Mouse (Mus musculus): ENCODE measurements around the gene Mxd4. TPM values are rescaled to one million over a fixed set of nuclear protein-coding genes. Genes with fewer than 3 reads are reported as not detected.

The Mxd4 gene
- polyA plus RNA-seq, 1 experiment from 2014 or later = 41.1 TPM

GRCm38 (mm10) chr5:34196423-34196822 lies 8.9 kb upstream of the Mxd4 start:
- H3K4me1 ChIP-seq = 0 out of 2 replicates have a peak, but pooled peaks cover 1% of the 10 kb centered on the region
- H3K9me3 ChIP-seq = no peaks in the 10 kb centered on the region
- WGBS = 81% methylated on average over 7 of the region's 7 CpGs
- no peak for ATAC-seq (ENCODE audit: insufficient number of reproducible peaks, insufficient read depth, low FRiP score, low TSS enrichment, low read depth)
- no peaks in the 10 kb centered on the region for H3K27me3 ChIP-seq
- H3K4me3 ChIP-seq = no peak overlapping the region
- no peaks in the 10 kb centered on the region for H3K36me3 ChIP-seq
- no peak overlapping the region for H3K27ac ChIP-seq
- H3K4me2 ChIP-seq = no peak overlapping the region
- no peak overlapping the region for H3K9ac ChIP-seq

GRCm38 (mm10) chr5:34195786-34196185 lies 8.3 kb upstream of the Mxd4 start:
- H3K4me1 ChIP-seq = peaks cover 3% of the 10 kb centered on the region; the same call in 1 of the 2 replicates
- WGBS = 92% methylated on average over 12 of the region's 12 CpGs
- H3K27me3 ChIP-seq = no peaks in the 10 kb centered on the region
- H3K27ac ChIP-seq = no peak overlapping the region
- no peaks in the 10 kb centered on the region for H3K36me3 ChIP-seq
- H3K9me3 ChIP-seq = no peaks in the 10 kb centered on the region
- H3K4me3 ChIP-seq = no peak overlapping the region
- no peak overlapping the region for H3K9ac ChIP-seq
- no peak for ATAC-seq (ENCODE audit: insufficient number of reproducible peaks, insufficient read depth, low FRiP score, low TSS enrichment, low read depth)
- H3K4me2 ChIP-seq = no peak overlapping the region

- ATAC-seq (ENCODE audit: insufficient number of reproducible peaks, insufficient read depth, low FRiP score, low TSS enrichment, low read depth) = no peak
- H3K9me3 ChIP-seq = no peaks in the 10 kb centered on the region
- H3K27me3 ChIP-seq = no peaks in the 10 kb centered on the region
- no peaks in the 10 kb centered on the region for H3K36me3 ChIP-seq
- 81% methylated on average over 6 of the region's 6 CpGs for WGBS
- H3K9ac ChIP-seq = no peak overlapping the region
- peaks cover 3% of the 10 kb centered on the region; the same call in 1 of the 2 replicates for H3K4me1 ChIP-seq
- no peak overlapping the region for H3K4me3 ChIP-seq
- H3K27ac ChIP-seq = no peak overlapping the region
- H3K4me2 ChIP-seq = no peak overlapping the region
Measured at GRCm38 (mm10) chr5:34194975-34195662, 7.6 kb upstream of the Mxd4 start.

GRCm38 (mm10) chr5:34194426-34194825 lies 6.9 kb upstream of the Mxd4 start:
- Histone ChIP-seq H3K4me2 (no peak overlapping the region), H3K9me3 (no peaks in the 10 kb centered on the region), H3K4me1 (peaks cover 3% of the 10 kb centered on the region; the same call in 1 of the 2 replicates), H3K27me3 (no peaks in the 10 kb centered on the region), H3K9ac (no peak overlapping the region), H3K36me3 (no peaks in the 10 kb centered on the region), H3K4me3 (no peak overlapping the region), H3K27ac (no peak overlapping the region)
- 43% methylated on average over 1 of the region's 1 CpGs for WGBS
- ATAC-seq (ENCODE audit: insufficient number of reproducible peaks, insufficient read depth, low FRiP score, low TSS enrichment, low read depth) = no peak

- no peak for ATAC-seq (ENCODE audit: insufficient number of reproducible peaks, insufficient read depth, low FRiP score, low TSS enrichment, low read depth)
- Histone ChIP-seq H3K4me2 (no peak overlapping the region), H3K4me3 (no peak overlapping the region), H3K27me3 (no peaks in the 10 kb centered on the region), H3K4me1 (peaks cover 16% of the 10 kb centered on the region), H3K36me3 (no peaks in the 10 kb centered on the region), H3K9ac (no peak overlapping the region), H3K9me3 (no peaks in the 10 kb centered on the region), H3K27ac (no peak overlapping the region)
- WGBS = 74% methylated on average over 4 of the region's 4 CpGs
Measured at GRCm38 (mm10) chr5:34191843-34192242, 4.3 kb upstream of the Mxd4 start.

- Histone ChIP-seq H3K36me3 (no peaks in the 10 kb centered on the region), H3K9me3 (no peaks in the 10 kb centered on the region), H3K9ac (no peak overlapping the region), H3K4me2 (no peak overlapping the region), H3K4me1 (peaks cover 23% of the 10 kb centered on the region), H3K4me3 (no peak overlapping the region), H3K27me3 (no peaks in the 10 kb centered on the region), H3K27ac (no peak overlapping the region)
- no peak for ATAC-seq (ENCODE audit: insufficient number of reproducible peaks, insufficient read depth, low FRiP score, low TSS enrichment, low read depth)
- 48% methylated on average over 4 of the region's 4 CpGs for WGBS
Measured at GRCm38 (mm10) chr5:34191021-34191420, 3.5 kb upstream of the Mxd4 start.

GRCm38 (mm10) chr5:34189521-34189920 lies 2.0 kb upstream of the Mxd4 start:
- Histone ChIP-seq H3K9ac (no peak overlapping the region), H3K36me3 (peaks cover 3% of the 10 kb centered on the region; the same call in 1 of the 2 replicates), H3K27ac (no peak overlapping the region), H3K4me3 (no peak overlapping the region), H3K27me3 (no peaks in the 10 kb centered on the region), H3K9me3 (no peaks in the 10 kb centered on the region), H3K4me1 (peaks cover 38% of the 10 kb centered on the region), H3K4me2 (no peak overlapping the region)
- 60% methylated on average over 1 of the region's 1 CpGs for WGBS
- ATAC-seq (ENCODE audit: insufficient number of reproducible peaks, insufficient read depth, low FRiP score, low TSS enrichment, low read depth) = no peak

- Histone ChIP-seq H3K27ac (no peak overlapping the region), H3K9ac (0 out of 2 replicates have a peak overlapping the region, but pooled peaks have one; percentile 78), H3K9me3 (no peaks in the 10 kb centered on the region), H3K27me3 (no peaks in the 10 kb centered on the region), H3K4me1 (peaks cover 44% of the 10 kb centered on the region), H3K4me2 (peak overlapping the region; percentile 89), H3K36me3 (peaks cover 10% of the 10 kb centered on the region; the same call in 1 of the 2 replicates), H3K4me3 (peak overlapping the region; percentile 97; the same call in 1 of the 2 replicates)
- ATAC-seq (ENCODE audit: insufficient number of reproducible peaks, insufficient read depth, low FRiP score, low TSS enrichment, low read depth) = no peak
- WGBS = 75% methylated on average over 2 of the region's 2 CpGs
Measured at GRCm38 (mm10) chr5:34188856-34189255, 1.3 kb upstream of the Mxd4 start.

GRCm38 (mm10) chr5:34186961-34187391 lies 544 bp downstream of the Mxd4 start:
- Histone ChIP-seq H3K36me3 (peaks cover 24% of the 10 kb centered on the region), H3K4me2 (peak overlapping the region; percentile 89), H3K27ac (peak overlapping the region; percentile 89), H3K27me3 (no peaks in the 10 kb centered on the region), H3K9me3 (no peaks in the 10 kb centered on the region), H3K4me1 (peaks cover 57% of the 10 kb centered on the region), H3K4me3 (peak overlapping the region; percentile 97), H3K9ac (peak overlapping the region; percentile 83)
- ATAC-seq (ENCODE audit: insufficient number of reproducible peaks, insufficient read depth, low FRiP score, low TSS enrichment, low read depth) = 0 out of 2 replicates have a peak, but pooled peaks have one; percentile 4
- WGBS = under 1% methylated on average over 40 of the region's 46 CpGs

GRCm38 (mm10) chr5:34186391-34186790 lies 1.1 kb downstream of the Mxd4 start:
- peak overlapping the region; percentile 89 for H3K27ac ChIP-seq
- H3K9me3 ChIP-seq = no peaks in the 10 kb centered on the region
- H3K27me3 ChIP-seq = no peaks in the 10 kb centered on the region
- H3K4me2 ChIP-seq = peak overlapping the region; percentile 89
- peak overlapping the region; percentile 97 for H3K4me3 ChIP-seq
- H3K4me1 ChIP-seq = peaks cover 57% of the 10 kb centered on the region
- no peak for ATAC-seq (ENCODE audit: insufficient number of reproducible peaks, insufficient read depth, low FRiP score, low TSS enrichment, low read depth)
- 57% methylated on average over 2 of the region's 2 CpGs for WGBS
- peaks cover 30% of the 10 kb centered on the region for H3K36me3 ChIP-seq
- peak overlapping the region; percentile 83 for H3K9ac ChIP-seq

- no peak for ATAC-seq (ENCODE audit: insufficient number of reproducible peaks, insufficient read depth, low FRiP score, low TSS enrichment, low read depth)
- H3K9me3 ChIP-seq = no peaks in the 10 kb centered on the region
- no peaks in the 10 kb centered on the region for H3K27me3 ChIP-seq
- peaks cover 35% of the 10 kb centered on the region for H3K36me3 ChIP-seq
- peak overlapping the region; percentile 89 for H3K4me2 ChIP-seq
- peak overlapping the region; percentile 97 for H3K4me3 ChIP-seq
- peak overlapping the region; percentile 83 for H3K9ac ChIP-seq
- H3K27ac ChIP-seq = no peak overlapping the region
- H3K4me1 ChIP-seq = peaks cover 54% of the 10 kb centered on the region
Measured at GRCm38 (mm10) chr5:34185791-34186190, 1.7 kb downstream of the Mxd4 start.

GRCm38 (mm10) chr5:34185051-34185580 lies 2.4 kb downstream of the Mxd4 start:
- Histone ChIP-seq H3K4me2 (peak overlapping the region; percentile 89), H3K9me3 (no peaks in the 10 kb centered on the region), H3K4me3 (peak overlapping the region; percentile 97; the same call in 1 of the 2 replicates), H3K4me1 (peaks cover 54% of the 10 kb centered on the region), H3K27me3 (no peaks in the 10 kb centered on the region), H3K36me3 (peaks cover 38% of the 10 kb centered on the region), H3K9ac (peak overlapping the region; percentile 83; the same call in 1 of the 2 replicates), H3K27ac (no peak overlapping the region)
- no peak for ATAC-seq (ENCODE audit: insufficient number of reproducible peaks, insufficient read depth, low FRiP score, low TSS enrichment, low read depth)
- WGBS = 91% methylated on average over 1 of the region's 1 CpGs

Measured in embryonic facial prominence, embryonic 13.5 days (tissue).